Mouse (Mus musculus) hindbrain, embryonic 10.5 days (tissue): ENCODE measurements around the gene Pcnx. TPM values are rescaled to one million over a fixed set of nuclear protein-coding genes. Genes with fewer than 3 reads are reported as not detected.
"Not testable (repeated sequence)": the region's sequence is repeated elsewhere in the genome, so short reads cannot be mapped to it uniquely, and the experiment has no call there.

Experiments used
- DNase-seq: peaks from one replicate; pipeline ENCODE4 v3.0.0-alpha.2; 2017; ENCODE audit warnings: low spot score
- H3K27ac ChIP-seq: fragments of 300-500 bp; sonication (generic); 2 replicates; pipeline ENCODE4 v1.5.1; 2016; ENCODE audit warnings: mild to moderate bottlenecking, moderate library complexity
- H3K27me3 ChIP-seq: fragments of 300-500 bp; sonication (generic); 2 replicates; pipeline ENCODE4 v1.6.1; 2016; ENCODE audit warnings: mild to moderate bottlenecking; ENCODE audit not compliant: poor library complexity, insufficient read depth, severe bottlenecking
- H3K36me3 ChIP-seq: fragments of 300-500 bp; sonication (generic); 2 replicates; pipeline ENCODE4 v1.6.1; 2016; ENCODE audit warnings: mild to moderate bottlenecking, moderate library complexity
- H3K4me1 ChIP-seq: fragments of 300-500 bp; sonication (generic); replicated peaks from 2 replicates; pipeline ENCODE4 v1.6.1; 2016; ENCODE audit warnings: mild to moderate bottlenecking
- H3K4me3 ChIP-seq: fragments of 300-500 bp; sonication (generic); 2 replicates; pipeline ENCODE4 v1.5.1; 2016; ENCODE audit warnings: mild to moderate bottlenecking, moderate library complexity
- H3K9me3 ChIP-seq: fragments of 300-500 bp; sonication (generic); 2 replicates; pipeline ENCODE4 v1.6.1; 2016; ENCODE audit warnings: mild to moderate bottlenecking, moderate library complexity
- WGBS: fragments of 180-500 bp; shearing (Covaris S2); methylation state at CpG from one replicate; pipeline ENCODE4 v1.1.7; 2016; 5-methylcytosine and 5-hydroxymethylcytosine counted together
- polyA plus RNA-seq: library from polyadenylated mRNA; unstranded; fragments of >200 nt; fragmentation: Nextera tagmentation; extraction: Ambion mirVana; gene quantifications from 2 replicates; pipeline ENCODE4 v1.2.1, GENCODE M21; 2016

Pcnx gene
- polyA plus RNA-seq, 1 experiment from 2014 or later: 8.9 TPM

- Histone ChIP-seq H3K36me3 (peaks cover 68% of the 10 kb centered on the region), H3K9me3 (no peaks in the 10 kb centered on the region), H3K27me3 (no peaks in the 10 kb centered on the region), H3K4me1 (no peaks in the 10 kb centered on the region), H3K27ac (no peak overlapping the region), H3K4me3 (no peak overlapping the region)
- no peak for DNase-seq
- WGBS: 93% methylated on average over 20 of the region's 20 CpGs
These were observed 135.3 kb downstream of the Pcnx start for GRCm38 (mm10) chr12:81994911-81995667.

GRCm38 (mm10) chr12:81996679-81997362 lies 137.0 kb downstream of the Pcnx start:
- Histone ChIP-seq H3K27me3 (no peaks in the 10 kb centered on the region), H3K36me3 (peaks cover 53% of the 10 kb centered on the region), H3K4me3 (no peak overlapping the region), H3K4me1 (no peaks in the 10 kb centered on the region), H3K27ac (no peak overlapping the region), H3K9me3 (no peaks in the 10 kb centered on the region)
- DNase-seq: no peak
- WGBS: 84% methylated on average over 14 of the region's 14 CpGs

- Histone ChIP-seq H3K27ac (no peak overlapping the region), H3K9me3 (no peaks in the 10 kb centered on the region), H3K4me1 (no peaks in the 10 kb centered on the region), H3K27me3 (no peaks in the 10 kb centered on the region), H3K36me3 (peaks cover 46% of the 10 kb centered on the region), H3K4me3 (no peak overlapping the region)
- 38% methylated on average over 3 of the region's 3 CpGs for WGBS
- DNase-seq: no peak
These were observed 137.7 kb downstream of the Pcnx start for GRCm38 (mm10) chr12:81997497-81997896.

GRCm38 (mm10) chr12:82002697-82003096 lies 142.9 kb downstream of the Pcnx start:
- not testable (repeated sequence) for DNase-seq, H3K27me3 ChIP-seq, H3K4me3 ChIP-seq, H3K27ac ChIP-seq, H3K4me1 ChIP-seq, H3K9me3 ChIP-seq, H3K36me3 ChIP-seq
- WGBS: no CpG with 5 or more reads among the region's 6 CpGs

- H3K36me3 ChIP-seq, H3K4me3 ChIP-seq, H3K4me1 ChIP-seq, H3K27me3 ChIP-seq, H3K27ac ChIP-seq, H3K9me3 ChIP-seq, DNase-seq: not testable (repeated sequence)
- WGBS: no CpG with 5 or more reads among the region's 6 CpGs
These were observed 166.2 kb downstream of the Pcnx start for GRCm38 (mm10) chr12:82025901-82026633.

GRCm38 (mm10) chr12:82033524-82033923 lies 173.7 kb downstream of the Pcnx start:
- not testable (repeated sequence) for DNase-seq, H3K27ac ChIP-seq, H3K4me3 ChIP-seq, H3K4me1 ChIP-seq, H3K27me3 ChIP-seq, H3K36me3 ChIP-seq, H3K9me3 ChIP-seq
- no CpG with 5 or more reads among the region's 6 CpGs for WGBS

GRCm38 (mm10) chr12:82033973-82034372 lies 174.2 kb downstream of the Pcnx start:
- not testable (repeated sequence) for H3K27ac ChIP-seq, DNase-seq, H3K36me3 ChIP-seq, H3K4me3 ChIP-seq, H3K4me1 ChIP-seq, H3K9me3 ChIP-seq, H3K27me3 ChIP-seq
- no CpG with 5 or more reads among the region's 6 CpGs for WGBS

- H3K4me1 ChIP-seq, H3K27me3 ChIP-seq, DNase-seq, H3K9me3 ChIP-seq, H3K27ac ChIP-seq, H3K36me3 ChIP-seq, H3K4me3 ChIP-seq: not testable (repeated sequence)
- no CpG with 5 or more reads among the region's 4 CpGs for WGBS
These were observed 184.3 kb downstream of the Pcnx start for GRCm38 (mm10) chr12:82044078-82044477.

Other genes with a start within 250 kb of the Pcnx start
- 2.2 and 2.7 TPM in 2 replicates for gene Ttc9, start 228.8 kb upstream of the Pcnx start, polyA plus RNA-seq
- 1.3 and 2.1 TPM in 2 replicates for gene Map3k9, start 78.8 kb upstream of the Pcnx start, polyA plus RNA-seq